Mouse (Mus musculus): Measurements from ENCODE around the gene Oxgr1. TPM values are rescaled to one million over a fixed set of nuclear protein-coding genes. Genes with fewer than 3 reads are reported as not detected.

The Oxgr1 gene
- total and polyA plus RNA-seq, 3 experiments, result not detected

DNA sequence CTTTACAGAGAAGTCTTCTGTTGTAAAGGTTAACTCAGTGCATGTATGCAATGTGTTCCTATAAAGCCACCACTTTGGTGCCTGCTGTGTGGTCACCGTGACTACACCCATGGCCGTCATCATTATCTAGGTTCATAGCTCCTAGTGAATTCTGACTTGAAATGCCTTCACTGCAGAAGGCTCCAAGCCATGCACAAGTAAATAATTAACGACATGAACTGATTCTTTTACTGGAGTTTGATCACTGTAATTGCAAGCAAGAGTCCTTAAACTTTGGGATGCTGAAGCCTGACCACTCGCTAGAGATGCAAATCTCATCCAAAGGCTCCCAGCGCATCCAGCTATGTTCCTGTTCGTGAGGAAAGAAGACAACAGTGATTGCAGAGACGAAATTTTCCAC is 38.6 kb downstream of the Oxgr1 start:
- Histone ChIP-seq H3K4me1 (ENCODE audit: control insufficient read depth in 1 of 2, insufficient read depth in 2 of 2, low read length in 2 of 2) (no peaks in the 10 kb centered on the region), H3K79me2 (ENCODE audit: control insufficient read depth, insufficient read depth, low read length, poor library complexity) (no peaks in the 10 kb centered on the region), H3K27me3 (ENCODE audit: control insufficient read depth in 1 of 2, insufficient read depth in 2 of 2, low read length in 2 of 2) (no peaks in the 10 kb centered on the region), H3K9me3 (replicated peaks; ENCODE audit: insufficient read depth, low read length) (no peaks in the 10 kb centered on the region), H3K36me3 (ENCODE audit: control insufficient read depth in 1 of 2, insufficient read depth in 2 of 2, low read length in 2 of 2) (no peaks in the 10 kb centered on the region), H3K4me3 (ENCODE audit: control insufficient read depth in 1 of 2, insufficient read depth in 1 of 2, low read depth in 2 of 2, low read length in 2 of 2) (no peak overlapping the region), H3K27ac (ENCODE audit: control insufficient read depth, low read depth, low read length) (no peak overlapping the region), H3K9ac (ENCODE audit: control insufficient read depth, low read depth, low read length, poor library complexity, severe bottlenecking) (no peak overlapping the region)
- TF ChIP-seq MYB (IDR thresholded peaks at IDR 0.05; ENCODE audit: low read depth, low read length) (no peak), TAL1 (IDR thresholded peaks at IDR 0.05; ENCODE audit: low read length) (no peak), ELF1 (IDR thresholded peaks at IDR 0.05; ENCODE audit: low read depth, low read length) (no peak), USF2 (IDR thresholded peaks at IDR 0.05; ENCODE audit: borderline replicate concordance in 1 of 2, insufficient read depth in 1 of 2, low read depth in 1 of 2, low read length in 2 of 2) (no peak), BHLHE40 (IDR thresholded peaks at IDR 0.05; ENCODE audit: borderline replicate concordance, low read depth, low read length) (no peak), MAZ (IDR thresholded peaks at IDR 0.05; ENCODE audit: low read depth, low read length) (no peak), SIN3A (IDR thresholded peaks at IDR 0.05; ENCODE audit: low read length) (no peak), POLR2AphosphoS2 (IDR thresholded peaks at IDR 0.05; ENCODE audit: low read length) (no peak), ZNF384 (IDR thresholded peaks at IDR 0.05; ENCODE audit: low read depth, low read length) (no peak), EP300 (IDR thresholded peaks at IDR 0.05; ENCODE audit: low read depth in 1 of 2, low read length in 2 of 2) (no peak), GATA1 (IDR thresholded peaks at IDR 0.05; ENCODE audit: low read depth, low read length) (no peak), JUND (IDR thresholded peaks at IDR 0.05; ENCODE audit: low read depth, low read length) (no peak), ZC3H11A (IDR thresholded peaks at IDR 0.05; ENCODE audit: low read depth, low read length) (no peak), MYC (IDR thresholded peaks at IDR 0.05; ENCODE audit: low read depth, low read length) (no peak), CTCF (IDR thresholded peaks at IDR 0.05 in 2 of 3, conservative IDR thresholded peaks at IDR 0.05 in 1 of 3; ENCODE audit: control insufficient read depth in 1 of 3, insufficient read depth in 1 of 3, low read depth in 2 of 3, low read length in 3 of 3, poor library complexity in 1 of 3, severe bottlenecking in 1 of 3) (no peak), RAD21 (IDR thresholded peaks at IDR 0.05; ENCODE audit: low read depth, low read length) (no peak), POLR2A (IDR thresholded peaks at IDR 0.05; ENCODE audit: control insufficient read depth in 1 of 2, insufficient read depth in 1 of 2, low read depth in 1 of 2, low read length in 2 of 2, poor library complexity in 1 of 2) (no peak), CHD1 (IDR thresholded peaks at IDR 0.05; ENCODE audit: low read depth, low read length) (no peak), TBP (IDR thresholded peaks at IDR 0.05; ENCODE audit: low read depth, low read length) (no peak)
- DNase-seq (ENCODE audit: low read depth, low spot score), result no peak

DNA sequence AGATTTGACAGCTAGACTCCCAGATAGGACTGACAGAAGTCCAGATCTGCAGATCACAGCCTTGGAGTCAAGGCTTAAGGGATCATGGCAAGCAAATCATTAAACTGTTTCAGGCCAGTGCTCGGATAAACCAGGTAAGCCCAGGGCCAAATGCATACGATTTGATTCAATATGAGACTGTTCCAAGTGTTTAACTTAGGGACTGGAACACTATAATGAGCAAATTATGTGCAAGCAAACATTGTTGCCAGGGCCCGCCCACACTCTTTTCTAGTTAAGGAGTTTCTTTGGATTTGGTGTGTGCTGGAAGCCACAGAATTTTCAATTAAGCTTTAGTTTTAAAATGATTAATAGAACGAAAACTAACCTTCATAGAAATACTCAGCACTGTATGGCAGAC is 39.6 kb downstream of the Oxgr1 start:
- Histone ChIP-seq H3K4me3 (ENCODE audit: control insufficient read depth in 1 of 2, insufficient read depth in 1 of 2, low read depth in 2 of 2, low read length in 2 of 2) (no peak overlapping the region), H3K27me3 (ENCODE audit: control insufficient read depth in 1 of 2, insufficient read depth in 2 of 2, low read length in 2 of 2) (no peaks in the 10 kb centered on the region), H3K27ac (ENCODE audit: control insufficient read depth, low read depth, low read length) (no peak overlapping the region), H3K4me1 (ENCODE audit: control insufficient read depth in 1 of 2, insufficient read depth in 2 of 2, low read length in 2 of 2) (no peaks in the 10 kb centered on the region), H3K79me2 (ENCODE audit: control insufficient read depth, insufficient read depth, low read length, poor library complexity) (no peaks in the 10 kb centered on the region), H3K9ac (ENCODE audit: control insufficient read depth, low read depth, low read length, poor library complexity, severe bottlenecking) (no peak overlapping the region), H3K36me3 (ENCODE audit: control insufficient read depth in 1 of 2, insufficient read depth in 2 of 2, low read length in 2 of 2) (no peaks in the 10 kb centered on the region), H3K9me3 (replicated peaks; ENCODE audit: insufficient read depth, low read length) (no peaks in the 10 kb centered on the region)
- TF ChIP-seq ZKSCAN1 (IDR thresholded peaks at IDR 0.05; ENCODE audit: low read depth, low read length) (no peak), USF2 (IDR thresholded peaks at IDR 0.05; ENCODE audit: borderline replicate concordance in 1 of 2, insufficient read depth in 1 of 2, low read depth in 1 of 2, low read length in 2 of 2) (no peak), CHD1 (IDR thresholded peaks at IDR 0.05; ENCODE audit: low read depth, low read length) (no peak), MAZ (IDR thresholded peaks at IDR 0.05; ENCODE audit: low read depth, low read length) (no peak), CHD2 (IDR thresholded peaks at IDR 0.05; ENCODE audit: low read length) (no peak), MAX (IDR thresholded peaks at IDR 0.05; ENCODE audit: low read length) (no peak), USF1 (IDR thresholded peaks at IDR 0.05; ENCODE audit: low read depth, low read length) (no peak), MXI1 (IDR thresholded peaks at IDR 0.05; ENCODE audit: low read depth, low read length) (no peak), POLR2AphosphoS2 (IDR thresholded peaks at IDR 0.05; ENCODE audit: low read length) (no peak), TAL1 (IDR thresholded peaks at IDR 0.05; ENCODE audit: low read length) (no peak), KAT2A (conservative IDR thresholded peaks at IDR 0.05; ENCODE audit: low read depth, low read length) (no peak), POLR2A (IDR thresholded peaks at IDR 0.05; ENCODE audit: control insufficient read depth in 1 of 2, insufficient read depth in 1 of 2, low read depth in 1 of 2, low read length in 2 of 2, poor library complexity in 1 of 2) (no peak)
- DNase-seq (ENCODE audit: low read depth, low spot score), result no peak

Measured in MEL (cell line).